Mouse (Mus musculus): ENCODE data around the gene Napa.

Napa gene

DNA sequence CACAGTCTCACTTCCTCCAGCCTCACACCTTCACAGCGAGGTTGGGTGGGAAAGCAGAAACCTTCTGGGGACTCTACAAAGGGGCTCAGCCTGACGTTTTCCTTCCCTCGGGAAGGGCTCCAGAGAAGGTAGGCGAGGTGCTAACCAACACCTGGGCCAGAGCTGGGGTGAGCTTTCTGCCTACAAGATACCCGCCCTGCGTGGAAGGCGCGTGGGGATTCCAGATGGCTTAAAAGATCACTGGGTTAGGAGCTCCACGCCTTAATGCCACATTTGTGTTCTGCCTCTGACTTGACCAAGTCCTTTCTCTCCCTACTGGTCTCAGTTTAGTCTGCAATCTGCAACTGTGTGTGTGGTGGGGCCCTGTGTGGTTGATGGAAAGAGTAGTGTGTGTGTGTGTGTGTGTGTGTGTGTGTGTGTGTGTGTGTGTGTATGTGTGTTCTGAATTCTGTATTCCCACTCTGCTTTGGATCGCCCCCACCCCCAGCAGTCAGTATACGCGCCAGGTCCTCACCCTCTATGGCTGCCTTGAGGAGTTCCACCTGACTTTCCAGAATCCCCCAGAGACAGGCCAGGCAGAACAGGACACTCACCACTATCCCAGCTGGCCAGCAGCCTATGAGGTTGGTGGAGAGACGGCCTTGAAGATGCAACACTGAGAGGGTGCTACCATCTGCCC is 32.8 kb downstream of the Napa start:
- no peak for DNase-seq (ENCODE audit: low spot score in 2 of 2)

- DNase-seq (ENCODE audit: low spot score in 2 of 2): no peak
Measured at GRCm38 (mm10) chr7:16132161-16132581, 33.9 kb downstream of the Napa start.

GRCm38 (mm10) chr7:16132926-16133325 is 34.7 kb downstream of the Napa start:
- DNase-seq (ENCODE audit: low spot score in 2 of 2): no peak

DNA sequence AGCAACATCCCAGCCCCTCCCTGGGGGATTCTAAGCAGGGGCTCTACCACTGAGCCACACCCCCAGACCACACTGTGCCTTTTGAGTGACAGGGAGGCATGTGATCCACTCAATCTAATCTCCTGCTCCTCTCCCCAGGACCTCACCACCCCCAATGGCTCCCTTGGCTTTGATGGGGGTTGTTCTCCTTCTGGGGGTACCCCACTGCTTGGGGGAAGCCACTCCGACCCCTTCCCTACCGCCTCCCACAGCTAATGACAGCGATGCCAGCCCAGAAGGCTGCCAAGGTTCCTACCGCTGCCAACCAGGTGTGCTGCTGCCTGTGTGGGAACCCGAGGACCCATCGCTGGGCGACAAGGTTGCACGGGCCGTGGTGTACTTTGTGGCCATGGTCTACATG is 35.4 kb downstream of the Napa start:
- no peak for DNase-seq (ENCODE audit: low spot score in 2 of 2)

DNA sequence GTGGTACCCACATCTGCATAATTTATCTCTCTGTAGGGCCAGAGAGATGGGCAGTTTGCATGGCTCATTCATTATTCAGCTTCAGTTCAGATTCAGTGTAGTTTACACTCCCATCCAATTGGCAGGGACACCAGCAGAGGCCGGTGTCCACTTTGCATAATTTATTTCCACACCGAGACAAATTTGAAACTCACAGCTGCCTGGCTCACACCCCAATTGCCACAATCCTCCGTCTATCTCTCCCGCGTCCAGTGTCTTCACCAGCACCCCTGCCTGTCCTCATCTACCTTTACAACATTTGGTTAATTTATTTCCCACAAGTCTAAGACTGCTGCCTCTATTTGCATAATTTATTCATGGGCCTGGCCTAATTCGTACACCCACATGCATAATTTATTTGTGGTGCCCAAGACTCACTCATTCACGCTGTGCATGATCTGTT is 36.7 kb downstream of the Napa start:
- no peak for DNase-seq (ENCODE audit: low spot score in 2 of 2)

GRCm38 (mm10) chr7:16146489-16147410 is 48.5 kb downstream of the Napa start:
- no peak for DNase-seq (ENCODE audit: low spot score in 2 of 2)

DNA sequence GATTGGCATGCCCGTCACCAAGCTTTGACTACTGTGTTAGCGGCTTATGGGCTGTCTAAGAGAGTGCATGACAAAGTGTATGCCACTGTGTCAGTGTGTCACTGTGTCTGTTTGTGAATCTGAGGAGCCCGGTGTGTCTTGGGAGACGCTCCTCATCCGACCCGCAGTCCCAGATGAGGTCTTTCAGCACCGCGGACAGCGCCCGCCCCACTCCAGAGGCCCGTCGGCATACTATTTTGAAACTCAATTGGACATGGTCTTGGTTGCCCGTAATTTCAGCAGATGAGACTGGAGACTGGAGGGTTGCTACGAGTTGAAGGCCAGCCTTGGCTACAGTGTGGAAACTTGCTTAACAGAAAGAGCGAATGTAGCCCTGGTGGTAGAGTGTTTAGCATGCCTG is 49.4 kb downstream of the Napa start:
- DNase-seq (ENCODE audit: low spot score in 2 of 2): no peak

- DNase-seq (ENCODE audit: low spot score in 2 of 2): no peak
Measured at GRCm38 (mm10) chr7:16149241-16149640, 51.0 kb downstream of the Napa start.

DNA sequence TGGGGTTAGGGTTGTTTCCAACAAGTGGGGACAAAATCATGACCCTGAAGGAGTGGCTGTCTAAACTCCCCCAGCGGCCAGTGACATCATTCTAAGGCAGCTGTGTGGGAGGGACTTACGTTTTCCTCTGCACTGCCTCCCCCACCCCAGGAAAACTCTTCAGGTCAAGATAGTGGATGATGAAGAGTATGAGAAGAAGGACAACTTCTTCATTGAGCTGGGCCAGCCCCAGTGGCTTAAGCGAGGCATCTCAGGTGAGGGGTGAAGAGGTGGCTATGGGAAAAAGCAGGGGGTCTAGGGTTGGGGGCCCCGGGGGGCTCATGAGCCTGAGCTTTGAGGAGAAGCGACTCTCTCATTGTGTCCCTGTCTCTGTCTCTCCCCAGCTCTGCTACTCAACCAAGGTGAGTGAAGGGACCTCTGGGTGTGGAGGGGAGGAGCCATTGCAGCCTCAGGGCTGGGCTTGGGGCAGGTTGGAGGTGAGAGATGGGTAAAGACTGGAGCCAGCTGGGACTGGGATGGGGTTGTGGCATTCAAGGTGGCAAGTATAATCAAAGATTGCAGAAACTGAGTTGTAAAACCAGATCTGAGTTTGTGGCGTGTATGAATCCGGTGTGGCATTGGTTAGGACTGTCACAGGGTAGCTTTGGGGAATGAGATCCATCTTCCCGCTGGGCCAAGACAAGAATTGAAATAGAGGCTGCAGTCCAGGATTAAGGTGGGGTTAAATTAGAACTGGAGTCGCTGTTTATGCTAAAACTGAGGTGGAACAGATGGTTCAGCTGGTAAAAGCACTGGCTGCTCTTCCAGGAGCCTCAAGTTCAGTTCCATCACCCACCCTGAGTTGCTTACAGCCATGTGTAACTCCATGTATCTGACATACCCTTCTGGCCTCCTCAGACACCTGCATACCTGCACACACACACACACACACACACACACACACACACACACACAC is 52.2 kb downstream of the Napa start:
- no peak for DNase-seq (ENCODE audit: low spot score in 2 of 2)

DNA sequence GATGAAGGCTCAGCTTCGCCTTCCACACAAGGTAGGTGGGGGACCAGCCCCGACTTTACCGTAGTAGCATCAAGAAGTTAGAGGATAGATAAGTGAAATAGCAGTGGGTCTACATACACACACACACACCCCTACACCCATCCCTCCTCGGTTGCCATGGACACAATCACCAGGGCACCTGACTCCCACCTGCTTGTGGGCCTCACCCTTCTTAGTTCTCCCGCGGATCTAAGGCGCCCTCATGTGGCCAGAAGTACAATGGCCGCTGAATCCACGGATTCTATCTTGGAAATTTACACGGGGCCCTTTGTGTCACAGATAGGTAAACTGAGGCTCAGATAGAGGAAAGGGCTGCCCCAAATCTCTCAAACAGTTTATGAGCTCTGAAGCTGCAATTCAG is 55.3 kb downstream of the Napa start:
- peak in 1 of 2 experiments; percentile 26 for DNase-seq (ENCODE audit: low spot score in 2 of 2)

DNA sequence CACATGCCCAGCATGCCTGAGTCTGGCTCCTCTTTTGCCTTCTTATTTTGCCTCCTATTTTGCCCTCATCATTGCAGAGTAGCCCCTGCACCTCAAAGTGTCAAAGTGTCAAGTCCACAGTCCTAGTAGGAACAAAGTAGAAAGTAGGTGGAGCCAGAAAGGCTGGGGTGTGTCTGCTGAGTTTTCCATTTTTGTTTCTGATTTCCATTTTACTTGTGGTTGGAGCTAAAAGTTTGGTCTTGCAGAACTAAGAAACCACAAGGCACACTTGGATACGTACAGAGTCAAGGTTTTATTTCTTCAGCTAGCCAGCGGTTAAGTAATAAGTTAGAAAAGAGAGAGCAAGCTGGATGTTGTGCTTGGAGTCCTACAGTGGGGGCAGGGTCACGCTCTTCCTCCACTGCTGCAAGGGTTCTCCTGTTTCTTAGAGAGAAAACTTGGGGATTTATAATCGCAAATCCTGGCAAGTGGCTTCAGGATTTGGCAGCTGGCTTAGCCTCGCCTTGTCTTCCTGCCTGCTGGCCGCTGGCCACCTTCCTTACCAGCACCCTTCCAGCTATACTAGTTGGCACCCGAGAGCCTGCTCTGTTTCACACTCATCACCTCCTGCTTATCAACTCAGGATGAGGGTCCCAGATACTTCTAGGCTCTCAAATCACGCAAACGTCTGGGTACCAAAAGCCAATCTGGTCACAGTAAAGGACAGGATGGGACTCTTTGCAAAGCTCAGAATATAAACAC is 57.0 kb downstream of the Napa start:
- DNase-seq (ENCODE audit: low spot score in 2 of 2): no peak

DNA sequence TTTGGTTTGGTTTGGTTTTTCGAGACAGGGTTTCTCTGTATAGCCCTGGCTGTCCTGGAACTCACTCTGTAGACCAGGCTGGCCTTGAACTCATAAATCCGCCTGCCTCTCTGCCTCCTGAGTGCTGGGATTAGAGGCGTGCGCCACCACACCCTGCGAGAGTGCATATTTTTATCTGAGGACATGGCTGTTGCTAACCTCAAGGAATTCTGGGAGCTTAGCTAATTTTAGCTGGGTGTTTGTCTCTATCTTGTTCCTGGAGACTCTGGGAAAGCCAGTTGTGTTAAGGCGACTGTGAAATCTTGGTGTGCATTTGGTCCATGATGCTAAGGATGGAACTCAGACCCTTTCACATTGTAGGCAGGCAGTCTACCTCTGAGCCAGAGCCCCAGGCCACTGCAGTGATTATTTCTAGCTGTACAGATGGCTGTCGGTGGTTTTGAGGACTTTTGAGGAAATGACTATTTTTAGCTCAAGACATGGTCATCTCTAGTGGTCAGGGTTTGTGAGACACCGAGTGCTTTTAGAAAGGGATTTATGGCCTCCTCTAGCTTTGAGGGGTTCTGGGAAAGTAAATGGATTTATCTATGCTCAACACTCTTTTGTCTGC is 58.0 kb downstream of the Napa start:
- DNase-seq (ENCODE audit: low spot score in 2 of 2): no peak

DNA sequence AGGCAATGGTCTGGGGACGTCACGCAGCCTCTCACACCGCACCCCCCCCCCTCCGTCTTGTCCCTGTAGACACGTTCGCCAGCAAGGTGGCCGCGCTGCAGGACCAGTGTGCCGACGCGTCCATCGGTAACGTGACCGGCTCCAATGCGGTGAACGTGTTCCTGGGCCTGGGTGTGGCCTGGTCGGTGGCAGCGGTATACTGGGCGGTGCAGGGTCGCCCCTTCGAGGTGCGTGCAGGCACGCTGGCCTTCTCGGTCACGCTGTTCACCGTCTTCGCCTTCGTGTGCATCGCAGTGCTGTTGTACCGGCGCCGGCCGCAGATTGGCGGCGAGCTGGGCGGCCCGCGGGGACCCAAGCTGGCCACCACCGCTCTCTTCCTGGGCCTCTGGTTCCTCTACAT is 60.5 kb downstream of the Napa start:
- no peak for DNase-seq (ENCODE audit: low spot score in 2 of 2)

GRCm38 (mm10) chr7:16160702-16161101 is 62.4 kb downstream of the Napa start:
- DNase-seq (ENCODE audit: low spot score in 2 of 2): no peak

DNA sequence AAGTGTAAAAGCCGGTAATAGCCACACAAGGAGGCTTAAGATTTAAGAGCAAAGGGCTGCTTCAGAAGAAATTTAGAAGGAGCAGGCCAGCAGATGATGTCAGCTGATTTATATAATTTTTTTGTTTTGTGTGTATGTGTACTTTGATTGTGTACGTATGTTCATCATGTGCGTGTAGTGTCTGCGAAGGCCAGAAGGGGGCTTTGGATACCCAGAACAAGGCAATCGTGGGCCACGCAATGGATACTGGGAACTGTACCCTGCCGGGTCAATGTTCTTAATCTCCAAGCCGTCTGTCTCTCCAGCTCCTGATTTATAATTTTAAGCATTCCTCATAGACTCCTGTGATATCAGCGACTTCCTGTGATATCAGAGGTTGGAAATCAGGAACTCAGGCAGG is 63.0 kb downstream of the Napa start:
- no peak for DNase-seq (ENCODE audit: low spot score in 2 of 2)

- no peak for DNase-seq (ENCODE audit: low spot score in 2 of 2)
Measured at GRCm38 (mm10) chr7:16162036-16162435, 63.8 kb downstream of the Napa start.

Measured in spleen, postnatal 36 days (tissue).